Mouse (Mus musculus): ENCODE data around the gene Mipep. TPM values are rescaled to one million over a fixed set of nuclear protein-coding genes. Genes with fewer than 3 reads are reported as not detected.

Mipep gene
- polyA plus RNA-seq (2015; fragmentation: Nextera tagmentation; extraction: Ambion mirVana), result 18.2 and 20.1 TPM in 2 replicates

GRCm38 (mm10) chr14:60784427-60785315 is at the start of gene Mipep:
Gene Mipep, plus strand, starts transcription at chr14:60784573.
- WGBS, result under 1% methylated on average over 61 of the region's 61 CpGs
- 0 out of 2 replicates have a peak, but pooled peaks cover 3% of the 10 kb centered on the region for H3K4me1 ChIP-seq
- no peaks in the 10 kb centered on the region; the same call in 1 of the 2 replicates for H3K36me3 ChIP-seq
- H3K9me3 ChIP-seq, result no peaks in the 10 kb centered on the region
- no peaks in the 10 kb centered on the region for H3K27me3 ChIP-seq (replicated peaks)
- H3K4me2 ChIP-seq, result peak within 1 kb of the TSS; percentile 82
- H3K4me3 ChIP-seq (replicated peaks), result peak within 1 kb of the TSS; percentile 84
- H3K27ac ChIP-seq, result no peak within 1 kb of the TSS; the same call in 1 of the 2 replicates
- H3K9ac ChIP-seq, result peak within 1 kb of the TSS; percentile 52
- ATAC-seq (ENCODE audit: insufficient read depth, low FRiP score, low read depth), result peak; percentile 84

GRCm38 (mm10) chr14:60735206-60735605 is 49.2 kb upstream of the Mipep start:
- peaks cover 47% of the 10 kb centered on the region for H3K4me1 ChIP-seq
- no peaks in the 10 kb centered on the region for H3K9me3 ChIP-seq
- WGBS, result 62% methylated on average over 5 of the region's 5 CpGs
- H3K9ac ChIP-seq, result no peak overlapping the region
- H3K27ac ChIP-seq, result peak overlapping the region; percentile 13; the same call in 1 of the 2 replicates
- no peak overlapping the region for H3K4me2 ChIP-seq
- H3K4me3 ChIP-seq (replicated peaks), result no peak overlapping the region
- H3K36me3 ChIP-seq, result no peaks in the 10 kb centered on the region
- H3K27me3 ChIP-seq (replicated peaks), result no peaks in the 10 kb centered on the region
- ATAC-seq (ENCODE audit: insufficient read depth, low FRiP score, low read depth), result no peak

DNA sequence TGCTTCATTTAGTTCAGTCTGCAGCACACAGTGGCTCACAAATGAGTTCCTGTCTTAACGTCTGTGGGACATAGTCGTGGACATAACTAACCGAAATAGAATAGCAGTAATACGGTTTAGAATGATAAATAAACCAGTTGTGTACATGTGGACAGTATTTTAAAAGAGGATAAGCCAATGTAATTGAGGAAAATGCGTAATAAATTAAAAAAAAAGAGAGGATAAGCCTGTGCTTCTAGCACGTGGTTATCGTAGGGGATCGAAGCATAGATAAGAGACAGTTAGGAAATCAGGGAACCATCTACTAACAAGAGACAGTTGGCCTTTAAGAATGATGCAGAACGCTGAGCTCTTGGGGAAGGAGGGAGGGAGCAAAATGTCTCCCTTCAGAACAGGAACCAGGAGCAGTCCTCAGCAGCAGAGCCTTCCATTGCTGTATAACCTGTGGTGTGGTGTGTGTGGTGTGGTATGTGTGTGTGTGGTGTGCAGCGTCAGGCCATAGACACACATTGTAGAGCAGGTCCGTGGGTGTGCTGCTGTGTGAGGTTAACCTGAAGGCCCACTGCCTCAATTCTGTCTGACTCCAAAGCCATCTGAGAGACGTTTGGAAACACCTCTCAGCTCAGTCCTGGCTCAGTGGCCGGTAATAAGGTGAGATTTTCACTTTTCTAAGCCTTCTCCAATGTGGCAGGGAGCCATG is 48.4 kb upstream of the Mipep start:
- Histone ChIP-seq H3K27me3 (replicated peaks) (no peaks in the 10 kb centered on the region), H3K4me3 (replicated peaks) (no peak overlapping the region), H3K4me1 (peaks cover 47% of the 10 kb centered on the region), H3K9me3 (no peaks in the 10 kb centered on the region), H3K36me3 (no peaks in the 10 kb centered on the region), H3K27ac (peak overlapping the region; percentile 86), H3K4me2 (peak overlapping the region; percentile 35), H3K9ac (no peak overlapping the region)
- WGBS, result 52% methylated on average over 13 of the region's 13 CpGs
- no peak for ATAC-seq (ENCODE audit: insufficient read depth, low FRiP score, low read depth)

DNA sequence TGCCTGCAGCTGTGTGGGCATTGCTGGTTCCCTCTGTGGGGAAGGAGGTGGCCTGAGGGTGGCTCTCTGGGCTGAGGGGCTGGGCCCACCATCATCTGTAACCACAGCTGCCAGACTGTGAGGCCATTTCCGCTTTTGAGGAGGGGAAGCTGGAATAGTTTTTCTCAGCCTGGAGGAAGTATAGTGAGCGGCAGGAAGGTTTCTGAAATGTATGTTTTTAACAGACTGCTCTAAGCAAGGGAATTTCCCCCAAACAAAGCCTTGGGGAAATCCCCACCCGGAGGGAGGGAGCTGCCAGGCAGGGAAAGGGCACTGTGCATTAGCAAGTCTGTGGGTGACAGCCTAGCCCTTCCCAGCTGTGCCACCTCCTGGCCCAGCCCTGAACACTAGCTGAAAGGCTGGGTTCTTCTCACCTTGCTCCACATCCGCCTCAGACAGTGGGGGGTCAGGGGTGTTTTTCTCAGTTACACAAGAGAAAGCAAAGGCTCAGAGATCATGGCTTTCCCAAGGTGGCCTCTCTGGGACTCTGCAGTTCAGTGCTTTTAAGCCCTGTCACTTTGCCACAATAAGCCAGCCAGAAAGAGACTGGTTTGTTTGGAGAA is 47.7 kb upstream of the Mipep start:
- Histone ChIP-seq H3K9ac (no peak overlapping the region), H3K27me3 (replicated peaks) (no peaks in the 10 kb centered on the region), H3K27ac (peak overlapping the region; percentile 86), H3K4me2 (peak overlapping the region; percentile 35), H3K9me3 (no peaks in the 10 kb centered on the region), H3K36me3 (no peaks in the 10 kb centered on the region), H3K4me1 (peaks cover 47% of the 10 kb centered on the region), H3K4me3 (replicated peaks) (no peak overlapping the region)
- ATAC-seq (ENCODE audit: insufficient read depth, low FRiP score, low read depth), result peak; percentile 61; the same call in 1 of the 2 replicates
- WGBS, result 10% methylated on average over 4 of the region's 4 CpGs

DNA sequence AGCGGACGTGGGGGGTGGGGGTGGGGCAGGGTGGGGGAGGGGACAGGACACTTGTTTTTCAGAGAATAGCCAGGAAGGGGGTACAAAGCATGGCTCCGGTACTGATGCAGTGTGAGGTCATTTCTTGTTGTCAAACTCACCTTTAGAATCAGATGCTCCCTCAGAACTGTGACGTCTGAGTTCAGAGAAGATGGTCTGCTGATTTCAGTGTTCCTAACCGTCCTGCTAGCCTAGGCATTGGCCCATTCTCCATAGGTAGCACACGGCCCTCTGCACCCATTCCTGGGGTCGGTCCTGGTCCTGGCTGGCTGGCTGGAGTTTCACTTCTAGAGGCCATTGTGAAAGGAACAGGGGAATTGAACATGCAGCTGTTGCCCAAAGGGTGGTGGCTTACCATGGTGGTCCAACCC is 47.2 kb upstream of the Mipep start:
- ATAC-seq (ENCODE audit: insufficient read depth, low FRiP score, low read depth), result no peak
- no peaks in the 10 kb centered on the region for H3K36me3 ChIP-seq
- H3K27me3 ChIP-seq (replicated peaks), result no peaks in the 10 kb centered on the region
- H3K4me3 ChIP-seq (replicated peaks), result no peak overlapping the region
- peaks cover 51% of the 10 kb centered on the region for H3K4me1 ChIP-seq
- no peaks in the 10 kb centered on the region for H3K9me3 ChIP-seq
- WGBS, result 31% methylated on average over 7 of the region's 7 CpGs
- H3K4me2 ChIP-seq, result no peak overlapping the region
- H3K9ac ChIP-seq, result no peak overlapping the region
- H3K27ac ChIP-seq, result peak overlapping the region; percentile 86

DNA sequence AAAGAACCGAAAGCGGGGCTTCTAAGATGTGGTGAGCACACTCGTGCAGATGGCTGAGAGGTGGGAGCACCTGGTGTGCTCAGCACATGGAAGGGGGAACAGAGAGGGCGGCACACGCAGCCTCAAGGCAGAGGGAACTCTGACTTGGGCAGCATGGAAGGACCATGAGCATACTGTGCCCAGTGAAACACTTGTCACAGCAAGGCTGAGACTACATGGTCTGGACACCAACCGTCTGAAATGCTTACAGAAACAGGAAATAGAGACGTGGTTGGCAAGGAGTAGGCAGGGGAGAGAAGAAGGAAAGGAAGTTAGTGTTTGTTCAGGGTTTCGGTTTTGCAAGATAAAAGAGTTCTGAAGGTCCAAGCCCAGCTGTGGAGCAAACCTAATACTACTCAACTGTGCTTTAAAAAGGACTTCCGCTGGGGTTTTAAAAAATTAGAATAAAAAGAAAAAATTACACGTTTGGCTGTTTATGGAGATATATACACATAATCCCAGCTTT is 45.9 kb upstream of the Mipep start:
- Histone ChIP-seq H3K4me2 (peak overlapping the region; percentile 21; the same call in 1 of the 2 replicates), H3K4me3 (replicated peaks) (no peak overlapping the region), H3K36me3 (no peaks in the 10 kb centered on the region), H3K9ac (no peak overlapping the region), H3K27ac (peak overlapping the region; percentile 81), H3K27me3 (replicated peaks) (no peaks in the 10 kb centered on the region), H3K4me1 (peaks cover 49% of the 10 kb centered on the region), H3K9me3 (no peaks in the 10 kb centered on the region)
- WGBS, result 52% methylated on average over 10 of the region's 10 CpGs
- ATAC-seq (ENCODE audit: insufficient read depth, low FRiP score, low read depth), result no peak

- Histone ChIP-seq H3K4me3 (replicated peaks) (no peak overlapping the region), H3K4me2 (no peak overlapping the region), H3K9me3 (no peaks in the 10 kb centered on the region), H3K36me3 (no peaks in the 10 kb centered on the region), H3K9ac (no peak overlapping the region), H3K4me1 (peaks cover 43% of the 10 kb centered on the region), H3K27ac (peak overlapping the region; percentile 81; the same call in 1 of the 2 replicates), H3K27me3 (replicated peaks) (no peaks in the 10 kb centered on the region)
- 11% methylated on average over 8 of the region's 9 CpGs for WGBS
- no peak for ATAC-seq (ENCODE audit: insufficient read depth, low FRiP score, low read depth)
Measured at GRCm38 (mm10) chr14:60739155-60739554, 45.2 kb upstream of the Mipep start.

GRCm38 (mm10) chr14:60739616-60740015 is 44.8 kb upstream of the Mipep start:
- peaks cover 41% of the 10 kb centered on the region for H3K4me1 ChIP-seq
- no peaks in the 10 kb centered on the region for H3K27me3 ChIP-seq (replicated peaks)
- H3K36me3 ChIP-seq, result no peaks in the 10 kb centered on the region
- H3K27ac ChIP-seq, result peak overlapping the region; percentile 26
- ATAC-seq (ENCODE audit: insufficient read depth, low FRiP score, low read depth), result no peak
- no peak overlapping the region for H3K4me2 ChIP-seq
- H3K4me3 ChIP-seq (replicated peaks), result no peak overlapping the region
- H3K9ac ChIP-seq, result no peak overlapping the region
- WGBS, result 67% methylated on average over 12 of the region's 12 CpGs
- no peaks in the 10 kb centered on the region for H3K9me3 ChIP-seq

- no peaks in the 10 kb centered on the region for H3K27me3 ChIP-seq (replicated peaks)
- H3K9me3 ChIP-seq, result no peaks in the 10 kb centered on the region
- no peak overlapping the region for H3K9ac ChIP-seq
- H3K4me3 ChIP-seq (replicated peaks), result no peak overlapping the region
- ATAC-seq (ENCODE audit: insufficient read depth, low FRiP score, low read depth), result no peak
- WGBS, result 63% methylated on average over 5 of the region's 5 CpGs
- peaks cover 38% of the 10 kb centered on the region for H3K4me1 ChIP-seq
- no peaks in the 10 kb centered on the region for H3K36me3 ChIP-seq
- peak overlapping the region; percentile 62; the same call in 1 of the 2 replicates for H3K27ac ChIP-seq
- H3K4me2 ChIP-seq, result no peak overlapping the region
Measured at GRCm38 (mm10) chr14:60740507-60740906, 43.9 kb upstream of the Mipep start.

GRCm38 (mm10) chr14:60741033-60741432 is 43.3 kb upstream of the Mipep start:
- H3K9me3 ChIP-seq, result no peaks in the 10 kb centered on the region
- no peak overlapping the region for H3K9ac ChIP-seq
- H3K36me3 ChIP-seq, result no peaks in the 10 kb centered on the region
- H3K27ac ChIP-seq, result peak overlapping the region; percentile 62; the same call in 1 of the 2 replicates
- no peak overlapping the region for H3K4me3 ChIP-seq (replicated peaks)
- 52% methylated on average over 8 of the region's 8 CpGs for WGBS
- no peak overlapping the region for H3K4me2 ChIP-seq
- peaks cover 36% of the 10 kb centered on the region for H3K4me1 ChIP-seq
- no peak for ATAC-seq (ENCODE audit: insufficient read depth, low FRiP score, low read depth)
- no peaks in the 10 kb centered on the region for H3K27me3 ChIP-seq (replicated peaks)

DNA sequence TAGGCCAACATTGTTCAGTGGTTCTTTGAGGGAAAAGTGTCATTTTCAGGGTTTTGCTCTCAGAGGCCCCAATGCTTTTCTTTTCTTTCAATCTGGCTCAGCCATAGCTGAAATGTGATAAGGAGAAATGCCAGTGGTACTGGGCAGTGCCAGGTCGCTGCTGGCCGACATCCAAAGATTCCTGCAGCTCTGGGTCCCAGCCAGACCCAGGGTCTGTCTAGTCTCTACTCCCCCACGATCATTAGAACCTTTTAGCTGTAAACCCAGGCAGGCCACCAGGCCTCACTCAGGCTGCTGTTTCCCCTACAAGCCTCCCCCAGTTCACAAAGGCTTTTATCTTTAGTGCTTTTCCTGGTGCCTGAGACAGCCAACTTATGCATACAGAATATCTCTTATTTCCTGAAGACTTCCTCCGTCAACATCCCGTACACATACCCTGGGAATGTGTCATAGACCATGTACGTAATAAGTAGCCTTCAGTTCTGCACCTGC is 42.8 kb upstream of the Mipep start:
- Histone ChIP-seq H3K9ac (no peak overlapping the region), H3K27ac (peak overlapping the region; percentile 62)

More for the DNA sequence above, 42.8 kb upstream of the Mipep start:
- H3K4me2 ChIP-seq, result no peak overlapping the region
- 47% methylated on average over 6 of the region's 6 CpGs for WGBS
- no peaks in the 10 kb centered on the region for H3K9me3 ChIP-seq
- no peak for ATAC-seq (ENCODE audit: insufficient read depth, low FRiP score, low read depth)
- peaks cover 31% of the 10 kb centered on the region for H3K4me1 ChIP-seq
- H3K4me3 ChIP-seq (replicated peaks), result no peak overlapping the region
- no peaks in the 10 kb centered on the region for H3K36me3 ChIP-seq
- no peaks in the 10 kb centered on the region for H3K27me3 ChIP-seq (replicated peaks)
